Comparison of ENCODE assay signal across 8 mouse cellular contexts in genomic region chr4:82399406-82400380, GRCm38 (mm10).
A peak's percentile ranks its signal among the peaks of the same experiment; 100 is the strongest.
DNase-seq lines count a peak whose midpoint lies in the region; ATAC-seq and TF ChIP-seq lines count a peak whose summit lies in the region.

No protein-coding gene starts in this region.

- no peak for DNase-seq in forebrain, embryonic 10.5 days (ENCODE audit: extremely low spot score, low spot score)
- no peak for DNase-seq in forebrain, embryonic 11.5 days (ENCODE audit: low spot score)
- DNase-seq in adrenal gland, adult 2 months: peak; percentile 88
- DNase-seq in heart, postnatal 0 days (ENCODE audit: low spot score): peak; percentile 75
- no peak for DNase-seq in limb, embryonic 10.5 days (ENCODE audit: low spot score)
- peak; percentile 64 for DNase-seq in retina, postnatal 1 day
- no peak for DNase-seq in natural killer cell, adult 2 months (ENCODE audit: low spot score in 2 of 2)

- no peak; the same call in 1 of the 2 replicates for ATAC-seq in forebrain, embryonic 11.5 days (replicated peaks; ENCODE audit: low FRiP score)
- ATAC-seq in embryonic facial prominence, embryonic 15.5 days (ENCODE audit: insufficient number of reproducible peaks, low FRiP score, low TSS enrichment, low read depth): peak; percentile 53
- peak; percentile 59 for ATAC-seq in heart, postnatal 0 days (ENCODE audit: insufficient read depth, low read depth)

- H3K27me3 ChIP-seq in forebrain, embryonic 10.5 days (ENCODE audit: poor library complexity, severe bottlenecking): no peaks in the 10 kb centered on the region
- no peaks in the 10 kb centered on the region for H3K27me3 ChIP-seq in forebrain, embryonic 11.5 days (ENCODE audit: control insufficient read depth, insufficient read depth, low read length)
- no peaks in the 10 kb centered on the region for H3K27me3 ChIP-seq in embryonic facial prominence, embryonic 15.5 days
- H3K27me3 ChIP-seq in heart, postnatal 0 days (ENCODE audit: control insufficient read depth, insufficient read depth, low read length): no peaks in the 10 kb centered on the region
- H3K27me3 ChIP-seq in limb, embryonic 10.5 days (ENCODE audit: low read depth, poor library complexity, severe bottlenecking): no peaks in the 10 kb centered on the region

- H3K9me3 ChIP-seq in forebrain, embryonic 10.5 days: no peaks in the 10 kb centered on the region
- no peaks in the 10 kb centered on the region for H3K9me3 ChIP-seq in forebrain, embryonic 11.5 days (ENCODE audit: control insufficient read depth, low read length)
- H3K9me3 ChIP-seq in embryonic facial prominence, embryonic 15.5 days (replicated peaks): no peaks in the 10 kb centered on the region
- no peaks in the 10 kb centered on the region for H3K9me3 ChIP-seq in heart, postnatal 0 days (replicated peaks; ENCODE audit: control insufficient read depth, low read length)
- no peaks in the 10 kb centered on the region for H3K9me3 ChIP-seq in limb, embryonic 10.5 days (replicated peaks)

- no peak overlapping the region for H3K4me2 ChIP-seq in forebrain, embryonic 11.5 days (ENCODE audit: low read depth, low read length, severe bottlenecking)
- H3K4me2 ChIP-seq in embryonic facial prominence, embryonic 15.5 days (replicated peaks): no peak overlapping the region
- H3K4me2 ChIP-seq in heart, postnatal 0 days (ENCODE audit: low read depth, low read length): peak overlapping the region; percentile 17

- peaks cover 41% of the 10 kb centered on the region for H3K4me1 ChIP-seq in forebrain, embryonic 10.5 days
- H3K4me1 ChIP-seq in forebrain, embryonic 11.5 days (replicated peaks; ENCODE audit: control insufficient read depth, insufficient read depth, low read length): peaks cover 14% of the 10 kb centered on the region
- peaks cover 47% of the 10 kb centered on the region for H3K4me1 ChIP-seq in embryonic facial prominence, embryonic 15.5 days
- peaks cover 73% of the 10 kb centered on the region for H3K4me1 ChIP-seq in heart, postnatal 0 days (ENCODE audit: control insufficient read depth, insufficient read depth)
- H3K4me1 ChIP-seq in limb, embryonic 10.5 days: peaks cover 57% of the 10 kb centered on the region

- peak overlapping the region; percentile 26; the same call in 1 of the 2 replicates for H3K27ac ChIP-seq in forebrain, embryonic 10.5 days
- H3K27ac ChIP-seq in forebrain, embryonic 11.5 days (ENCODE audit: low read depth, low read length): no peak overlapping the region
- H3K27ac ChIP-seq in embryonic facial prominence, embryonic 15.5 days (replicated peaks): peak overlapping the region; percentile 48; the same call in 1 of the 2 replicates
- peak overlapping the region; percentile 81 for H3K27ac ChIP-seq in heart, postnatal 0 days (ENCODE audit: low read depth)
- peak overlapping the region; percentile 54 for H3K27ac ChIP-seq in limb, embryonic 10.5 days

- TF ChIP-seq CTCF in heart, postnatal 0 days (IDR thresholded peaks at IDR 0.05; ENCODE audit: low read depth): no peak

- H3K4me3 ChIP-seq in forebrain, embryonic 10.5 days: no peak overlapping the region
- H3K4me3 ChIP-seq in forebrain, embryonic 11.5 days (ENCODE audit: low read depth, low read length): no peak overlapping the region
- no peak overlapping the region for H3K4me3 ChIP-seq in embryonic facial prominence, embryonic 15.5 days (replicated peaks)
- no peak overlapping the region for H3K4me3 ChIP-seq in heart, postnatal 0 days (ENCODE audit: low read depth, low read length)
- no peak overlapping the region for H3K4me3 ChIP-seq in limb, embryonic 10.5 days

- no peak overlapping the region for H3K9ac ChIP-seq in forebrain, embryonic 11.5 days (ENCODE audit: low read length)
- no peak overlapping the region for H3K9ac ChIP-seq in embryonic facial prominence, embryonic 15.5 days
- no peak overlapping the region for H3K9ac ChIP-seq in heart, postnatal 0 days (replicated peaks; ENCODE audit: low read depth, low read length)

- TF ChIP-seq EP300 in heart, postnatal 0 days (IDR thresholded peaks at IDR 0.05; ENCODE audit: low read depth): no peak

- H3K36me3 ChIP-seq in forebrain, embryonic 10.5 days (replicated peaks): no peaks in the 10 kb centered on the region
- H3K36me3 ChIP-seq in forebrain, embryonic 11.5 days (ENCODE audit: control insufficient read depth, insufficient read depth, low read length): no peaks in the 10 kb centered on the region
- no peaks in the 10 kb centered on the region for H3K36me3 ChIP-seq in embryonic facial prominence, embryonic 15.5 days
- H3K36me3 ChIP-seq in heart, postnatal 0 days (replicated peaks; ENCODE audit: control insufficient read depth, insufficient read depth, low read length): no peaks in the 10 kb centered on the region
- H3K36me3 ChIP-seq in limb, embryonic 10.5 days: no peaks in the 10 kb centered on the region

- WGBS in forebrain, embryonic 10.5 days: 48% methylated on average over 11 of the region's 11 CpGs
- WGBS in forebrain, embryonic 11.5 days: 47% methylated on average over 11 of the region's 11 CpGs
- 47% methylated on average over 11 of the region's 11 CpGs for WGBS in embryonic facial prominence, embryonic 15.5 days
- 28% methylated on average over 11 of the region's 11 CpGs for WGBS in heart, postnatal 0 days
- WGBS in limb, embryonic 10.5 days: 45% methylated on average over 11 of the region's 11 CpGs

Comparison
In these comparisons a context has a peak if more than half of its experiments do, and no peak if none do; other contexts are left out.
1. DNase-seq: peak in adrenal gland, adult 2 months (single experiment), heart, postnatal 0 days (single experiment) and retina, postnatal 1 day (single experiment); none in forebrain, embryonic 10.5 days (single experiment), forebrain, embryonic 11.5 days (single experiment), limb, embryonic 10.5 days (single experiment) and natural killer cell, adult 2 months (0 of 2).